Mouse (Mus musculus): ENCODE data around the gene Coa5. TPM values are rescaled to one million over a fixed set of nuclear protein-coding genes. Genes with fewer than 3 reads are reported as not detected.
A peak's percentile ranks its signal among the peaks of the same experiment; 100 is the strongest.

Coa5 gene
- 63.8 and 65.9 TPM in 2 replicates for polyA plus RNA-seq (2015; fragmentation: Nextera tagmentation; extraction: Ambion mirVana)

DNA sequence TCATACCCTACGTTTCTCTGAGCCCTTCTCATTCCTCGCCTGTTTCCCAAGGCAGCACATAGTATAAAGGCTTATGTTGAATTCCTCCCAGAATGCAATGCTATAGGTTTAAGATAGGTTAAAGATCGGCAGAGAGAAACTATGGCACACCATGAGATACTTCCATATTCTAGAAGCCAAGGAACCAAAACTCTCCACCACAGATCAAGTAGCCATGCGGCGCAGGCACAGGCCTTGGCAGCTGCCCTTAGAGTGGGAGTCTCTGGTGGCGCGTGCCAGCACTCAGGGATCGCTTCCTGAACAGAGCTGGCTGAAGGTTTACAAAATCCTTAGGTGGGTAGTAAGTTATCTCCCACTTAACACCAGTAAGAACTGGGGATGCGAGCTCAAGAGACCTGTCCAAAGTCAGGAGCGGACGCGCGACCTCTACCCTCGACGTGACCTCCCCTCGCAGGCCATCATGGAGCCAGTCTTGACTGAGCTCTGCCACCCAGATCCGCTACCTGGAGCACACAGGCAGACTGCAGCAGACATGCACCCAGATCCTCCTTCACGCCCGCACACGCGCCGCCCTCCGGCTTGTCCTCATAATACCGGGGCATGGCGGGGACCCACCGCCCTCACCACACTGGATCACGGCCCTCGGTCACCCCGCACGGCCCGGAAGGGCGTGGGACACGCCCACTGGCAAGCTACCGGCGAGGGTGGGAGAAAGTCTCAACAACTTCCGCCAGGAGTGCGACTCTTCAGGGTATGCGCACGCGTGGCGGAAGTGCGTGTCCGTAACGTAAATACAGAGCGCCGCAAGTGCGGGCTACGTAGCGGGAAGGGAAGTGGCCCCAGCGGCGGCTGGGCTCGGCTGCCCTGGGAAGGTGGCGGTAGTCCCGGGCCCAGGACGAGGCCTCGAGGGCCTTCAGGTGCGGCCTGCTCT is at the start of gene Coa5, which contains the start of gene Unc50:
Gene Coa5, minus strand, starts transcription at position 738 of the 931 bp plus-strand sequence.
Gene Unc50, plus strand, starts transcription at position 774 of the 931 bp plus-strand sequence.
- WGBS: 2% methylated on average over 57 of the region's 57 CpGs
- Histone ChIP-seq H3K27me3 (replicated peaks; ENCODE audit: control insufficient read depth, insufficient read depth, low read length) (no peaks in the 10 kb centered on the region), H3K4me1 (ENCODE audit: control insufficient read depth, insufficient read depth, low read length) (peaks cover 12% of the 10 kb centered on the region), H3K36me3 (ENCODE audit: control insufficient read depth, insufficient read depth, low read length) (peaks cover 9% of the 10 kb centered on the region), H3K4me2 (ENCODE audit: low read depth, low read length) (peak within 1 kb of the TSS; percentile 78), H3K4me3 (ENCODE audit: low read length) (peak within 1 kb of the TSS; percentile 85), H3K9ac (ENCODE audit: low read depth, low read length) (peak within 1 kb of the TSS; percentile 87), H3K27ac (ENCODE audit: low read length) (peak within 1 kb of the TSS; percentile 62), H3K9me3 (ENCODE audit: control insufficient read depth, low read length) (no peaks in the 10 kb centered on the region)
- ATAC-seq: peak; percentile 98

DNA sequence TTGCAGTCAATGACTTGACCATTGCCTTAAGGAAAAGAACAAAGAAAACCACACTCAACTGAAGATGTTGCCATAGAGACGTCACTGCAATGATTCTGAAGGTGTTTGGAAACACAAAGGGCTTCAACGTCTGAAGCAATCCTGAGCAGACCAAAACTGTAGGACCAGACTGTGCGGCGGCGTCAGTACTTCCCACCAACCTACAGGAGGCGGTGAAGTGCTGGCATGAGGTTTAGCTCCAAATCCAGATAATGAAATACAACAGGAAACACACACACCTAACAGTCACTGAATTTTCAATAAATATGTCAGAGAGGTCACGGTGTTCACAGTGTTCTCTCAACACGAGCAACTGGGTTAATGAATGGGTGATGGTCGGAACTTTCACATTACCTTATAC is 49.2 kb upstream of the Coa5 start:
- no peaks in the 10 kb centered on the region for H3K9me3 ChIP-seq (ENCODE audit: control insufficient read depth, low read length)
- no peak for ATAC-seq
- WGBS: 74% methylated on average over 9 of the region's 9 CpGs

DNA sequence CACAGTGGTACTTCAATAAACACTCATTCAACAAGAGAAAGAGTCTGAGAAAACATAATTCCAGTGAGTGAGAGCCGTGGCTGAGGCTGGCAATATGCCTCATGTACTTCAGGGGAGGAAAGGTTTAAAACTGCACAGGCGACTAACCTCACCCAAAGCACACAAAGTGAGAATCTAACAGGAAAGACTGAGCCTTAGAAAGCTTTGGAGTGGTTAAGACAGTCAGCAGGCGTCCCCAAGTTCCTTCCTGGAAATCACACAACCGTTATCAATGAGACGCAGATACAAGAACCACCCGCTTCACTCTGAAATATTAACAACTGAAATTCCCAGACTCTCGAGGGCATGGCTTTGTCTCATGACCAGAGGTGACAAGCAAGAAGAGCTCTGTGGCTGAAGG is 48.5 kb upstream of the Coa5 start:
- no peak overlapping the region for H3K4me3 ChIP-seq (ENCODE audit: low read length)
- no peak overlapping the region for H3K4me2 ChIP-seq (ENCODE audit: low read depth, low read length)
- ATAC-seq: no peak
- H3K27ac ChIP-seq (ENCODE audit: low read length): no peak overlapping the region
- no peak overlapping the region for H3K9ac ChIP-seq (ENCODE audit: low read depth, low read length)
- H3K36me3 ChIP-seq (ENCODE audit: control insufficient read depth, insufficient read depth, low read length): no peaks in the 10 kb centered on the region
- H3K9me3 ChIP-seq (ENCODE audit: control insufficient read depth, low read length): no peaks in the 10 kb centered on the region
- no peaks in the 10 kb centered on the region for H3K27me3 ChIP-seq (replicated peaks; ENCODE audit: control insufficient read depth, insufficient read depth, low read length)
- H3K4me1 ChIP-seq (ENCODE audit: control insufficient read depth, insufficient read depth, low read length): peaks cover 12% of the 10 kb centered on the region
- WGBS: 56% methylated on average over 7 of the region's 7 CpGs

More for the DNA sequence above, 49.2 kb upstream of the Coa5 start:
- no peaks in the 10 kb centered on the region for H3K27me3 ChIP-seq (replicated peaks; ENCODE audit: control insufficient read depth, insufficient read depth, low read length)
- H3K4me3 ChIP-seq (ENCODE audit: low read length): no peak overlapping the region
- no peak overlapping the region for H3K4me2 ChIP-seq (ENCODE audit: low read depth, low read length)
- H3K4me1 ChIP-seq (ENCODE audit: control insufficient read depth, insufficient read depth, low read length): peaks cover 12% of the 10 kb centered on the region; the same call in 1 of the 2 replicates
- H3K27ac ChIP-seq (ENCODE audit: low read length): no peak overlapping the region
- H3K9ac ChIP-seq (ENCODE audit: low read depth, low read length): no peak overlapping the region
- H3K36me3 ChIP-seq (ENCODE audit: control insufficient read depth, insufficient read depth, low read length): no peaks in the 10 kb centered on the region

DNA sequence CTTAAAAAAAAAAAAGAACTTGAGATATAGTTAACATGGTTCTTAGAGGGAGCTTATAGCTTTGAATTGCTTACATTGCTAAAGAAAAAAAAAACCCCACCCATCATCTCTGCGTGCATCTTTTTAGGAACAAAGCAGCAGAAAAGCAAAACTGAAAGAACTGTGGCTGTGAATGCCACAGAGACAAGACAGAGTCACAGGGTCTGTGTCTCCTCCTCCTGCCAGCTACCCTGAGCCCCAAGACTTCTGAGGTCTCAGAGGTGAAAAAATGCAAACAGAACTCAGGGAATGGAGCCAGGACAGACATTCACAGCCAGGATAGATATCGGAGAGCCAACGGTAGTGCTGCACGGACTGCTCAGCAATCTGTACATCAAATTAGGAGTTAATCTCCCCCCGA is 48.0 kb upstream of the Coa5 start:
- Histone ChIP-seq H3K4me2 (ENCODE audit: low read depth, low read length) (0 out of 2 replicates have a peak overlapping the region, but pooled peaks have one; percentile 4), H3K27ac (ENCODE audit: low read length) (no peak overlapping the region), H3K36me3 (ENCODE audit: control insufficient read depth, insufficient read depth, low read length) (no peaks in the 10 kb centered on the region), H3K27me3 (replicated peaks; ENCODE audit: control insufficient read depth, insufficient read depth, low read length) (no peaks in the 10 kb centered on the region), H3K9me3 (ENCODE audit: control insufficient read depth, low read length) (no peaks in the 10 kb centered on the region), H3K4me1 (ENCODE audit: control insufficient read depth, insufficient read depth, low read length) (peaks cover 12% of the 10 kb centered on the region), H3K9ac (ENCODE audit: low read depth, low read length) (0 out of 2 replicates have a peak overlapping the region, but pooled peaks have one; percentile 24), H3K4me3 (ENCODE audit: low read length) (no peak overlapping the region)
- no peak for ATAC-seq
- 48% methylated on average over 5 of the region's 5 CpGs for WGBS

DNA sequence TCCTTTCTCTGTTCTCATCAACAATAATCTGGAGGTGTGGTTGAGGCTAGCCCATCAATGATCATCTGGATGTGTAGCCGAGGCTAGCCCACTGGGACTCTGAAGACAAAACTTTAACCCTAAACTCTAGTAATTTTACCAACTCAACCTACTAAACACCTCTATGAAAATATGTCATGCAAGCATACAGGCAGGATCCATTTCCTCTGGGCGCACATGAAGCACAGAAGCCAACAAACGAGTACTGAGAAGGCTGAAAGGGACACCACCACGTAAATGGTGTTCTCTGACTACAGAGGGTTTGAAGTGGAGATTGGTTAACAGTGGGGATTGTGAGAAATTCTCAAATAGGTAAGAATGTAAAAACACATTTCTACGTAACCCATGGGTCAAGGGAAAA is 47.3 kb upstream of the Coa5 start:
- H3K9ac ChIP-seq (ENCODE audit: low read depth, low read length): no peak overlapping the region
- no peaks in the 10 kb centered on the region for H3K36me3 ChIP-seq (ENCODE audit: control insufficient read depth, insufficient read depth, low read length)
- H3K4me1 ChIP-seq (ENCODE audit: control insufficient read depth, insufficient read depth, low read length): peaks cover 12% of the 10 kb centered on the region
- no peak for ATAC-seq
- WGBS: 88% methylated on average over 5 of the region's 5 CpGs
- no peak overlapping the region for H3K4me3 ChIP-seq (ENCODE audit: low read length)
- no peaks in the 10 kb centered on the region for H3K27me3 ChIP-seq (replicated peaks; ENCODE audit: control insufficient read depth, insufficient read depth, low read length)
- H3K27ac ChIP-seq (ENCODE audit: low read length): no peak overlapping the region
- H3K9me3 ChIP-seq (ENCODE audit: control insufficient read depth, low read length): no peaks in the 10 kb centered on the region
- no peak overlapping the region for H3K4me2 ChIP-seq (ENCODE audit: low read depth, low read length)

DNA sequence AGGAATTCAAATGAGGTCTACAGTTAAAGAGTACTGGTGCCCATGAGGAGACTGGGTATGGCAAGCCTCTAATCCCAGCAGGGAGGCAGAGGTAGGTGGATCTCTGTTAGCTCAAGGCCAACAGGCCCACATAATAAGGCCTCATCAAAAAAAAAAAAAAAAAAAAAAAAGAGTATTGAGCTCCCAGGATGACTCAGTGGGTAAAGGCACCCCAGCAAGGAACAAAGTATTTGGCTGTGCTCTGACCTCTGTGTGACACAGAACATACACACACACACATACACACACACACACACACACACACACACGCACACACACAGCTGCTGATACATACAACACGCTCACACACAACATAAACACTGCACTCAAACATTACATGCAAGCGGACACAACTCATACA is 45.4 kb upstream of the Coa5 start:
- H3K36me3 ChIP-seq (ENCODE audit: control insufficient read depth, insufficient read depth, low read length): no peaks in the 10 kb centered on the region
- H3K4me3 ChIP-seq (ENCODE audit: low read length): no peak overlapping the region
- H3K27me3 ChIP-seq (replicated peaks; ENCODE audit: control insufficient read depth, insufficient read depth, low read length): no peaks in the 10 kb centered on the region
- 84% methylated on average over 3 of the region's 3 CpGs for WGBS
- H3K9ac ChIP-seq (ENCODE audit: low read depth, low read length): no peak overlapping the region
- peaks cover 12% of the 10 kb centered on the region for H3K4me1 ChIP-seq (ENCODE audit: control insufficient read depth, insufficient read depth, low read length)
- no peak overlapping the region for H3K4me2 ChIP-seq (ENCODE audit: low read depth, low read length)
- ATAC-seq: no peak
- H3K27ac ChIP-seq (ENCODE audit: low read length): no peak overlapping the region
- H3K9me3 ChIP-seq (ENCODE audit: control insufficient read depth, low read length): no peaks in the 10 kb centered on the region

DNA sequence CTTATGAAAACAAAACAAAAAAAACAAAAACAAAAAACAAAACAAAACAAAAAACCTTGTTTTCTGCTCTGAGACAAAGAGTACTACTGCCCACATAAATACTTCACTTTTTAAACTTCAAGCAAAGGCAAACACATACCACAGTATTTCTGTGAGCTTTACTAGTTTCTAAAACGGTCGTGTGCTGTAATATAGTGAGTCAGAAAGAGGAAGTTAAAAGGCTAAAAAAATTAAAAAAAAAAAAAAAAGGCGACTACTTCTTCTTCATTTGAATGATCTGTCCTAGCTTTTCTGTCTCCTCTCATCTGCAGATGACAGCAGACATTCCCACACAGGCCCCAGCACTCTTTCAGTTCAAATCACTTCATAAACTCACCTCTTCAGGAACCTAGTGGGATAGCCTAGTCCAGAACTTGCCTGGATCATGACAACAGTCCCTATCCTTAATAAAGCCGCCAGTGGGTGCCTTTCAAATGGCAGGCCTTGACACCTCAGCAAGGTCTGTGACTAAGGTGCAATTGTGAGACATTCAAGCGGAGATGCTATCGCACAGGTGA is 44.8 kb upstream of the Coa5 start:
- Histone ChIP-seq H3K4me2 (ENCODE audit: low read depth, low read length) (no peak overlapping the region), H3K27ac (ENCODE audit: low read length) (no peak overlapping the region; the same call in 1 of the 2 replicates), H3K36me3 (ENCODE audit: control insufficient read depth, insufficient read depth, low read length) (no peaks in the 10 kb centered on the region), H3K9me3 (ENCODE audit: control insufficient read depth, low read length) (no peaks in the 10 kb centered on the region), H3K27me3 (replicated peaks; ENCODE audit: control insufficient read depth, insufficient read depth, low read length) (no peaks in the 10 kb centered on the region), H3K4me3 (ENCODE audit: low read length) (no peak overlapping the region), H3K9ac (ENCODE audit: low read depth, low read length) (no peak overlapping the region), H3K4me1 (ENCODE audit: control insufficient read depth, insufficient read depth, low read length) (peaks cover 12% of the 10 kb centered on the region)
- ATAC-seq: no peak
- WGBS: 82% methylated on average over 6 of the region's 6 CpGs

DNA sequence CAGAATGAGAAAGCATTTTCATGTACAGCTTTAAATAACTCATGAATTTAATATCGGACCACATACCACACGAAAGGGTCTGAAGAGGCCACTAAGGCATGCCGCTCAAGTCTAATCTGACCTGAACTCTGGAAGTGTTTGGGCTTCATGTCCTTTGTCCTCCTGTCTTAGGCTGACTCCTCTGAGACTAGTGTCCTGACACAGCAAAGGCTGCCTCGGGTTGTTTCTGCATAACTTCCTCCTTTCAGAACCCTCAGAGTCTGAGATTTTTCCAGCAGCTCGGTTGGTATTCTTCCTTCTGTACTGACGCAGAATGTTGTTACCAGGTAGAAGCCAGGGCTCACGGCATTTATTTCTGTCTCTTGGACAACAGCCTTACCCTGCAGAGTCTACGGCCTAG is 44.1 kb upstream of the Coa5 start:
- 75% methylated on average over 8 of the region's 8 CpGs for WGBS
- H3K27ac ChIP-seq (ENCODE audit: low read length): no peak overlapping the region
- H3K4me3 ChIP-seq (ENCODE audit: low read length): no peak overlapping the region
- peaks cover under 1% of the 10 kb centered on the region; the same call in 1 of the 2 replicates for H3K36me3 ChIP-seq (ENCODE audit: control insufficient read depth, insufficient read depth, low read length)
- H3K9me3 ChIP-seq (ENCODE audit: control insufficient read depth, low read length): no peaks in the 10 kb centered on the region
- H3K4me1 ChIP-seq (ENCODE audit: control insufficient read depth, insufficient read depth, low read length): peaks cover 12% of the 10 kb centered on the region
- H3K4me2 ChIP-seq (ENCODE audit: low read depth, low read length): no peak overlapping the region
- no peak for ATAC-seq
- no peak overlapping the region for H3K9ac ChIP-seq (ENCODE audit: low read depth, low read length)
- H3K27me3 ChIP-seq (replicated peaks; ENCODE audit: control insufficient read depth, insufficient read depth, low read length): no peaks in the 10 kb centered on the region

DNA sequence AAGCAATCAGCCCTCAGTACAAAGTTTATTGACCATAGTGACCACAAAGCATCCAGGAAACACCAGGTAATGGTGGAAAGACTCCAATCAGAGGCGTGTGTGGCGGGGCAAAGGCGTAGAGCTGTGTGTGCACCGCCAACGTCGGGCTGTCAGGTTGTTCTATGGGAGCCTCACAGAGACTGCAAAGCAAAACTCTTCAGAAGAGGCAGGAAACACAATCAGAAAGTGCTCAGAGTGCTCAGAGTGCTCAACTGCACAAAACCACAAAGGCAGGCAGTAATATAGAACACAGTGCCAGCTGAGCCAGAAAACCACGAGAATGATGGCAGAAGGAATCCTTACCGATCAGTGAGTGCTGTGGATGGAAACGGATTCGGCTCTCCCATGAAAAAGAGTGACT is 43.3 kb upstream of the Coa5 start:
- H3K4me2 ChIP-seq (ENCODE audit: low read depth, low read length): no peak overlapping the region
- no peak overlapping the region for H3K4me3 ChIP-seq (ENCODE audit: low read length)
- no peak for ATAC-seq
- peaks cover 6% of the 10 kb centered on the region; the same call in 1 of the 2 replicates for H3K36me3 ChIP-seq (ENCODE audit: control insufficient read depth, insufficient read depth, low read length)
- no peak overlapping the region for H3K27ac ChIP-seq (ENCODE audit: low read length)
- WGBS: 85% methylated on average over 10 of the region's 10 CpGs
- no peak overlapping the region for H3K9ac ChIP-seq (ENCODE audit: low read depth, low read length)
- no peaks in the 10 kb centered on the region for H3K9me3 ChIP-seq (ENCODE audit: control insufficient read depth, low read length)
- peaks cover 9% of the 10 kb centered on the region for H3K4me1 ChIP-seq (ENCODE audit: control insufficient read depth, insufficient read depth, low read length)
- H3K27me3 ChIP-seq (replicated peaks; ENCODE audit: control insufficient read depth, insufficient read depth, low read length): no peaks in the 10 kb centered on the region

Data from intestine, embryonic 16.5 days (tissue).